Mouse (Mus musculus) spleen, embryonic (tissue): ENCODE measurements around the gene Palld.

ENCODE experiments used
- CTCF ChIA-PET: fragments of 350-600 bp; sonication (Branson Sonifier 250); formaldehyde crosslinking; loops from one replicate; lab custom pipeline; 2022; lab: Charles Lee

Gene Palld

DNA sequence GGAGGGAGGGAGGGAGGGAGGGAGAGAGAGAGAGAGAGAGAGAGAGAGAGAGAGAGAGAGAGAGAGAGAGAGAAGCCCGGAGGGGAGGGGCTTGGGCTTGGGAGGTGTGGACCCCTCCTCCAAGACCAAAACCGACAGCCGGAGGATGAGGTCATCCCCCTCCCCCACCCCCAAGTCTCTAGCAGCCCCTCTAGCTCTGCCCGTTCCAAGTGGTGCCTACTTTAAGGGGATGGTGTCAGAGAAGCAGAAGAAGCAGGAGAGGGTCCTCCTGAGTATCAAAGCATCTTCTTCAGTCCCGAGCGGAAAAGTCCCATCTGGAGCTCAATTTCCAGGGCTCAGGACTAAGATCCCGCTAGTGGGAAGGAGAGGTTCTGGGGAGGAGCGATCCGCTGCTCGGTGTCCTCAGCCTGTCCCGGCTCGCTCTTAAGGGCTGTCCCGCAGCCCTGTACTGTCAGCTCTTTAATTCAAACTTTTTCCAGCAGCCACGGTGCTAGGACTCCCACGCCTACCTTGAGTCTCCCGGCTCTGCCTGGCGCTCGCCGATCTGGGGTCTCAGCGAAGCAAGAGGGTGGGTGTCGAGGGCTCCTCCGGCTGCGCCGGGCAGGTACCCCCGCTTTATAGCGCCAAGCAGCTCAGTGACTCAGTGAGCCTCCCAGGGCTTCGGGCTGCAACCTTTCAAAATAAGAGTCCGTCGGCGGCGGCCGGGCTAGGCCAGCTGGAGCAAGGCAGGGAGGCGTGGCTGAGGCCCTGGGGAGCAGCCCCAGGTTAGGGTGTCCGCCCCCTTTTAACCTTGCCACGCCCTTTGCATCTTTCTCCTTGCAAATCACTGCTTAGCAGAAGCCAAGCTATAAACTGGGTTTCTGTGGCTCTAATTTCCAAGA lies 311.7 kb downstream of the Palld start:
- CTCF ChIA-PET, result no interaction called here

DNA sequence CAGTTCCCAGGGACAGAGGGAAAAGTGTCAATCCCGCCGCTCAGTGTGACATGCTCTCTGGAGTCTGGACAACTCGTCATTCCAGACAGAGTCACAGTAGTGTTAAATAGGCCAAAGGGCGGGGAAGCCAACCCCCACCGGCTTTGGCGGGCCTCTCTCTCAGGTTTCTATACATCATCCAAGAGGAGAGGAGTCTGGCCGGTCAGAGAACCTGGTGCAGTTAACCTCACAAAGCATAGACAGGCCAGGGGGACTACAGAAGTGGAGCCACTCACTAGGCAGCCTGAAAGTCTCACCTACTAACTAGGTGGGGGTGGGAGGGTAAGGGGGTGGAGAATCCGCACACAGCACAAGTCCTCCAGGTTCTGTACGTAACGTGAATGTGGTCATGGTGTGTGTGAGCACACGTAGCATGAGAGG lies 312.5 kb downstream of the Palld start:
- CTCF ChIA-PET, result no interaction called here

- CTCF ChIA-PET, result no interaction called here
Observed at GRCm38 (mm10) chr8:61588336-61588735, 314.2 kb downstream of the Palld start.

DNA sequence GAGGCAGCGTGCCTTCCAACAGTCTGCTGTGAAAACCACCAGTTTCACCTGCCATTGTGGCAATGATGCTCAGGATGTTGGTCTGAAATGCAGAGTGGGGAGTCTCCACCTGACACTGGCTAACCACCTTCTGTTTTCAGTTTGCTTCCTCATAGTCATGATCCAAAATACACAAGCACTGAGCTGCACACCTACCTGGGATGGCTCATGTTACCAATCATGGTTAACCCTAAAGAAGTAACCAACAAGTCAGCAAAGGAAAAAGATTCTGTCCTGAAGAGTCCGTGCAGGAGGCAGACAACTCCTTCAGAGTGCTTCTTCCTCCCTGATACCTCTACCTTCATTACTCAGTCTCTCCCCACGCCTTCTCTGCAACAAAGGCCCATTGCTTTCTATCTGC lies 314.8 kb downstream of the Palld start:
- CTCF ChIA-PET, result no interaction called here

- CTCF ChIA-PET, result no interaction called here
Observed at GRCm38 (mm10) chr8:61586529-61586928, 316.0 kb downstream of the Palld start.

DNA sequence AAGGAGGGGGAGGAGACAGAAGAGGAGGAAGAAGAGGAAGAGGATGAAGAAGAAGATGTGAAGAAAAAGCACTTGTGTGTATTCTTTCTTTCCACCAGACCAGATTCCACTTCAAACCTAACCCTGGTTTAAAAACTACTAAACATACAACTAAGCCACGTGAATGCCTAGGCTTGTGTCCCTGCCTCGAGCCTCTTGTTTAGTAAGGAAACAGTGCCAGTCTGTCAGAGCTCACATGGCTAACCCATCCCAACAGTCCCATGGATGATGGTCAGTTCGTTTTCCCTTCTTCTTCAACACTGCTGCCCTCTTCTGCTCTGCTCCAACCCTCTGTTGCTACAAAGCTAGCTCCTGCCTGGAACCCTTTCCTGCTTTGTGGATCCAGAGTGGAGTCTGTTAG lies 316.7 kb downstream of the Palld start:
- CTCF ChIA-PET, result no interaction called here

DNA sequence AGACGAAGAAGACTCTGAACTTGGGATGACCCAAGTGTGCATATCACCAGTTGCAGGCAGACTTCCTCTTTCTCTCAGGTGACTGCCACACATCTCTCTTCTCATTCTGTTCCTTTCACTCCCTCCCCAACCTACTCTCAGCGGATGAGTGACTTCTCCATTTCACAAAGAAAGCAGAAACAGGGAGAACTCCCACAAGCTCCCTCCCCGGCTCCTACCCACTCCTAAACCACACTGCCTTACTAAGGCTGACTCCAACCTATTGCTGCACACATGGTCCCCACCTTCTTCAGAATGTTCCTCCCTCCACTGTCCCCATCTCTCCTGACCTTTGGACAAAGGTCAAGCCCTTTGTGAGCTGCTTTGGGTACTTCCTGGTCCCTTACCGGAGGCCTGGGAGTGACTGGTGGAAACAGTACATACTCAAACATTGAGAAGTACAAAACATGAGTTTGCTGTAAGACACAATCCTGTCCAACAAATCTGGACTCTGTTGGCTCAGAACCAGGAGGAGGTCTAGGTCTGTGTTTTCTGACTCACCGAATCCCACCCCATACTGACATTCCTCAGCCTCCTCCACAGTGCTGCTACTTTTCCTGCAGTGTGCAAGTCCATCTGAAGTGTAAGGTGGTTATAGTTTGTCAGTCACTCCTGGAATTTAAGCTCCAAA lies 317.6 kb downstream of the Palld start:
- CTCF ChIA-PET, result no interaction called here

DNA sequence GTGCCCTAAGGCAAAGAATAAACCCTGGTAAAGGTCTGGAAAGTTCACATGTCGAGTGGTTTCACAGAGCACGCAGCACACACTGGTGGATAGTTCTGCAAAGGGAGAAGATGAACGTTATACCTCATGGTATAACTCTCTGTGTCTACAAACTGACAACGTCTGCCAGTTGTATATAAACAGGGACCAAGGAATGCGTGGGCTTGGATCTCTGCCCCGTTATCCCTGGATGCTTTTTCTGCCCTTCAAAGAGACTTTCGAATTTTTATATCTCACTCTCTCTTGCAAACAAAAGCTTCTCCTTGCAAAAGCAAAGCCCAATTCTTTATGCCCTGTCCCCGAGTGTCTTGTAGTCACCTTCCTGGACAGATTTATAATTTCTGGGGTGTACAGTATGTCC lies 319.9 kb downstream of the Palld start:
- CTCF ChIA-PET, result interaction anchor here (1.1 kb wide), 1 partner anchor 14 kb away, joined by 5 read pairs; no protein-coding TSS in a partner anchor

DNA sequence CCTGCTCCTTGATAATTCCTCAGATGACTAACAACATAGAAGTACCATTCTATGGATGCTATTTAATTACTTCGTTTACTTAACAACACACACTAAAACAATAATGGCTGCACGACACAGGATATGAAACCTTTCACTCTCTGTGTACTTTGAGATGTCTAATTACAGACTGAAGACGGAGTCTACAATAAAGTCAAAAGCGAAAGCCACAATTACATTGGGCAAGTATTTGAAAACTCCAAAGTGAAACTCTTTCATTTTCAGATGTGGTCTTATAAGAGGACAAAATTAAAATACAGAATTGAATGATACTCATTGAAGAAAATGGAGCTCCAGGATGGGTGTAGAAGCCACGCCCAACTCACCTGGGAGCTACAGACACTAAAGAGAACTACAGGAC lies 321.2 kb downstream of the Palld start:
- CTCF ChIA-PET, result interaction anchor here (0.6 to 0.7 kb wide), 2 partner anchors 18 to 1993 kb away, joined by 3 to 9 read pairs; no protein-coding TSS in a partner anchor

GRCm38 (mm10) chr8:61579831-61580230 lies 322.7 kb downstream of the Palld start:
- CTCF ChIA-PET, result no interaction called here

DNA sequence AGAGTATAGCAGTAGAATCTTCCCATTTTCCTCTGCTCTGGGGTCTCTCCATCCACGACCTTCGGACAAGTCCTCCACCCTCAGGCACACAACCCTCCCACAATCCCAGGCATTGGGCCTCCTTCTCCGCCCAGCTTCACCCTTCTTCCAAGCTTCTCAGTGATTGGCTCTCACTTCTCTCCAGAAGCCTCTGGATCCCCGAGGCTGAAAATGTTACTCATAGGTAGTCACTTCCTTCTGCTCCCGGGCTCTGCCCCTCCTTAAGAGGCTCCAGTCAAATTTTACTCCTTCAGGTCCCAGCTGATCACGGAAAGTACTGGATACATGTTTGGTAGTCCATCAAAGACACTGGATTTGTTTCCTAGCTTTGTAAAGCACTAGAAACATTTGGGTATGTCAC lies 323.7 kb downstream of the Palld start:
- CTCF ChIA-PET, result no interaction called here

GRCm38 (mm10) chr8:61575096-61575653 lies 327.3 kb downstream of the Palld start:
- CTCF ChIA-PET, result no interaction called here

DNA sequence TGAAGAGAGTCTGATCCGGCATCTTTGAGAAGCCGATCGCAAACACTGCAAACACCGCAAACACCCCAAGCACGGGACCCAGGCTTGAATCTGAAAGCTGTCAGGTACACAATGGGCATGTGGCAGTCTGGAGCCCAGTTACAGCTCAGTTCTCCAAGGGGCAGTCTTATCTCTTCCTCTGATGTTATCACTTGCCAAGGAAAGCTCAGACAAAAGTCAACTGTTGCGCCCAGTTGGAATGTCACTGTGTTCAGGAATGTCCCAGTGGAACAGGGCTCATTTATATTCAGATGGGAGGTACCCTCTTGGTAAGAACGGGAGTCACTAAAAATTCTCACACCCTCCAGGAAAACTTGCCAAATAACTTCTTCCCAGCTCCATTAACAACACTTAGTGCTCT lies 328.0 kb downstream of the Palld start:
- CTCF ChIA-PET, result no interaction called here

DNA sequence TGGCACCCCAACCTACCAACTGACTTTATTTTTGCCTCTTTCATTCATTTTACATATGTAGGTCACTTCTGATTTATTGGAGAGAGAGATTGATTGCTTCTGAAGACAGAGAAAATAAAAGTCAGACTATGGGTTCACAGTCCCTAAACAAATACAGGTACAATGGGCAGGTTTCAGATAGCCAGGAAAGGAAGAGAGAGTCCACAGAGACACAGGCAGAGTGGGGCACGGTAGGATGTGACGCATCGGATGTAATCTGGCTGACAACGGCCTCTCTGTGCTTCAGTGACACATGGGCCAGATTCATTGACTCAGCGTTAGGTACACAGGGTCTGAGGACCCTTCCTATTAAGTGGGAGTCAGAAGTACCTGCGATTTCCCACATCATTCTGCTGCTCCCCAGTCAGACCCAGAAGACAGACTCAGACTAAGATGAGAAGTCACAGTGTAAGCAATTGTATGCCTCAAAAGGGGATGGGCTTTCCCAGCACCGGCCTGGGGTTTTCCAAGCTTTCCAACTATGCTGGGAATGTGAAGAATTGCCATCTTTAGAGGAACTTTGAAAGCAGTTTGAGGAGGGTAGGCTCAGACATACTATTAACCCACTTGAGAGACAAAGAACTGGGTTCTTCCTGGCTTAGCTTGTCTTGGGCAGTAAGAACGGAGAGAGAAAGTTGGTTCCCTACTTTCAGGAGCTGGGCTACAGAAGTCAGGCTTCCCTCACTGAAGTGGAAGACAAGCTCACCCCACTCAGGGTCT lies 329.1 kb downstream of the Palld start:
- CTCF ChIA-PET, result no interaction called here

DNA sequence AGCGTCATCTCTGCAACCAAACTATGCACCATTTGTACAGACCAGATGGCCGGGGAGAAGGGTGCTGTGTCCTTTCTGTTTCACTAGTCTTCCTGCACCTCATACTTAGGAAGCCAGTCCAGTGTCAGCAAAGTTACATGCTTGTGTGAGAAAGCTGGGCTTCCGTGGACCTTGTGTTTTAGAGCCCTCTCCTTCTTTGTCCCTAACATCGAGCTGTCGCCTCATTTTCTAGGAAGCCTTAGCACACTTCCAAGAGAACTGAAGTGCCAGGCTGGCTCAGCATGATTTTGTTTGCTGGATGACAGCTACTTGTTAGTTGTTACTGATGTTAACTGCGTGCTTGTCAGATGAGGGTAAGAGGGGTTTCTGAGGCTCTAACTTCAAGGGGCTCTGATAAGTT lies 329.8 kb downstream of the Palld start:
- CTCF ChIA-PET, result no interaction called here

DNA sequence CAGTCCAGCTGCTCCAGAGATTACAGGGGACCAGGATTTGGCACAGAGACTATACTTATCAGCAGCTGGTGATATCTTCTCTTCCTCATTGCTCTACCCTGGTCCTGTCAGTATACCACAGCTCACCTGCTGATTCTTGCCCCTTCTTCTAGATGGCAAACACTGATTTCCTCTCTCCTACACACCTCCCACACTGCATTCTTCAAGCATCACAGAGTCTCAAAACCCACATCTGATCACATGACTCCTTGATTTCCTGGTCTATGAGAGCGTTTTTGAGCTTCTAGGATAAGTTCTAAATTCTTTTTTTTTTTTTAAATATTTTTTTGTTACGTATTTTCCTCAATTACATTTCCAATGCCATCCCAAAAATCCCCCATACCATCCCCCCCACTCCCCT lies 331.9 kb downstream of the Palld start:
- CTCF ChIA-PET, result no interaction called here

GRCm38 (mm10) chr8:61569721-61570120 lies 332.8 kb downstream of the Palld start:
- CTCF ChIA-PET, result no interaction called here

- CTCF ChIA-PET, result no interaction called here
Observed at GRCm38 (mm10) chr8:61569211-61569610, 333.3 kb downstream of the Palld start.

DNA sequence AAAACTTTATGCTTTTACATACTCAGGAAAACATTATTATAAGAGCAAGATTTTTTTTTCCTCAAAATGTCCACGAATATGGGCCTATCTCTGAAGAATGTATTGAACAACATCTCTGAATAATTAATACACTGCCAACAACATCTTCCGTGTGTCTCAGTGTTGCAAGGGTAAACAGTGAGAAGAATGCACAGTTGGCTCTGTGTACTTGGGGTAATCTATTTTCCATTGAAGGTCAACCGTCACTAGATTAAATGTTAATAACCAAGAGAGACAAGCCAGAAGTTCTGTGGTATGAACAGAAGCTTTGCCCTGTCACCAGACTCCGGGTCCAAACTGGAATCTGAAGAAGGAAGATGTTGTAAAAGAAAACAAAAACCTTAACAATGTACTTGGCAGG lies 339.1 kb downstream of the Palld start:
- CTCF ChIA-PET, result interaction anchor here (0.6 kb wide), 1 partner anchor 18 kb away, joined by 9 read pairs; no protein-coding TSS in a partner anchor

DNA sequence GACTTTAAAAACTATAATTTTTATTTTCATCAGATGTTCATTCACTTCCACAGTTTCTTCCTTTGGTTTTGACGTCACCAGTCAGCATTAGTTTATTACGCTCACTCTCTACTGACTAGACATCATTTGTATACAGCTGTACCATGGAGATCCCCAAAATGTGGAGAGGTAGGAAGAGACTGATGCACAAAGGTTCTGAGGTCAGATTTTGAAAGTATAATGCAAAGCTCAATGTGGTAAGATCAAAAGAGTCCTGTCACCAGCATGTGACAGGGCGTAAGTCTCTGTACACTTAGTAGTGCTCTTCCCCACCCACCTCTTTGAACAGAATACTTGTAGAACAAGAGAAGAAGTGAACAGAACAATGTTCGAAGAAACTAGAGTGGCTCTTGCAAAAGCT lies 339.9 kb downstream of the Palld start:
- CTCF ChIA-PET, result no interaction called here

GRCm38 (mm10) chr8:61561220-61561619 lies 341.3 kb downstream of the Palld start:
- CTCF ChIA-PET, result no interaction called here

GRCm38 (mm10) chr8:61559979-61560378 lies 342.5 kb downstream of the Palld start:
- CTCF ChIA-PET, result no interaction called here
